Mouse (Mus musculus): ENCODE data around the gene Kcnj4. TPM values are rescaled to one million over a fixed set of nuclear protein-coding genes. Genes with fewer than 3 reads are reported as not detected.

The Kcnj4 gene
- polyA plus RNA-seq, 1 experiment from 2014 or later, result not detected

DNA sequence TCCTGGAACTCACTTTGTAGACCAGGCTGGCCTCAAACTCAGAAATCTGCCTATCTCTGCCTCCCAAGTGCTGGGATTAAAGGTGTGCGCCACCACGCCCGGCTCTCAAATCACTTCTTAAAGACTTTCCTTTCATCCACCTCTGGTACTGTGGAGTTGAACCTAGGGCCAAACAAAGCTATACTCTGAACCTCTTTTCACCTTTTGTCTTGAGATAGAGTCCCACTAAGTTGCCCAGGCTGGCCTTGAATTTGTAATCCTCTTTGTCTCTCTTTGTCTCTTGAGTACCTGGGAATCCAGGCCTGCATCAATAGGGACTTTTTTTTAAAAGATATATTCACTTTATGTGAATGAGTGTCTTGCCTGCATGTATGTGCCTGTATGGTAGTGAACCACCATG, 57.0 kb downstream of the Kcnj4 start:
- H3K4me2 ChIP-seq (ENCODE audit: low read depth, low read length), result no peak overlapping the region
- H3K9me3 ChIP-seq (replicated peaks; ENCODE audit: control insufficient read depth, low read length), result no peaks in the 10 kb centered on the region
- WGBS (ENCODE audit: insufficient replicate concordance), result 78% methylated on average over 3 of the region's 3 CpGs
- no peaks in the 10 kb centered on the region for H3K36me3 ChIP-seq (ENCODE audit: control insufficient read depth, insufficient read depth)
- no peak overlapping the region for H3K27ac ChIP-seq (ENCODE audit: low read length)
- H3K27me3 ChIP-seq (ENCODE audit: control insufficient read depth, insufficient read depth, low read depth, low read length), result no peaks in the 10 kb centered on the region
- H3K4me3 ChIP-seq (ENCODE audit: low read depth, low read length), result no peak overlapping the region
- H3K9ac ChIP-seq (ENCODE audit: low read depth, low read length), result no peak overlapping the region
- no peaks in the 10 kb centered on the region for H3K4me1 ChIP-seq (ENCODE audit: control insufficient read depth, low read depth, low read length)
- no peak for ATAC-seq (ENCODE audit: low read depth)

DNA sequence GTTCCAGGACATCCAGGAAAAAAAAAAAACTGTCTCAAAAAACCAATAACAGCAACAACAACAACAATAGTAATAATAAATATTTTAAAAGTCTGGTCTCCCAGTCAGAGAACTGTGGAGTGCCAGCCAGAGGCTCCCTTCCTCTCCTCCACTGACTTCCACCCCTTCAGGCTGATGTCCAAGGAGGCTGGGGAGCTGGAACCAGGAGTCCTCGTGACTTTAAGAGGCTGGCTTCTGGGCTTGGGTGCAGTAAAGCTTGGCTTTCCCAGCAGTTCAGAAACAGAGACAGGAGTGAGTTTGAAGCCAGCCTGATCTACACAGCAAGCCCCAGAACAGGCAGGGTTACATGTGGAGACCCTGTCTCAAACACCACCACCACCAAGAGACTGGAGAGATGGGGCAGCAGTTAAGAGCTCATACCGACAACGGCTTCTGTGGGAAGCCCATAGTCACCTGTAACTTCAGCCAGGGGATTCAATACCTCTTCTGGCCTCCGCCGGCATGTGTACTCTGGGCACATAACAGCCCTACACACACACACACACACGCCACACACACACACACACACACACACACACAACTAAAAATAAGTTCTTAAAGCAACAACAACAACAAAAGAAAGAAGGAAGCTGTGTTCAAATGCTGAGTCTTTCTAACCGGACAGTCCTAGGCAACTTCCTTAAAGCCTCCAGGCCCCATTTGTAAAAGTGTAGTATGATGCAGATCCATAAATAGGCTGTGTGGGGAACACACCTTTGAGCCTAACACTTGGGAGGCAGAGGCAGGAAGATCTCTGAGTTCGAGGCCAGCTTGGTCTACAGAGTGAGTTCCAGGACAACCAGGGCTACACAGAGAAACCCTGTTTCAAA, 59.0 kb downstream of the Kcnj4 start:
- H3K9me3 ChIP-seq (replicated peaks; ENCODE audit: control insufficient read depth, low read length), result no peaks in the 10 kb centered on the region

DNA sequence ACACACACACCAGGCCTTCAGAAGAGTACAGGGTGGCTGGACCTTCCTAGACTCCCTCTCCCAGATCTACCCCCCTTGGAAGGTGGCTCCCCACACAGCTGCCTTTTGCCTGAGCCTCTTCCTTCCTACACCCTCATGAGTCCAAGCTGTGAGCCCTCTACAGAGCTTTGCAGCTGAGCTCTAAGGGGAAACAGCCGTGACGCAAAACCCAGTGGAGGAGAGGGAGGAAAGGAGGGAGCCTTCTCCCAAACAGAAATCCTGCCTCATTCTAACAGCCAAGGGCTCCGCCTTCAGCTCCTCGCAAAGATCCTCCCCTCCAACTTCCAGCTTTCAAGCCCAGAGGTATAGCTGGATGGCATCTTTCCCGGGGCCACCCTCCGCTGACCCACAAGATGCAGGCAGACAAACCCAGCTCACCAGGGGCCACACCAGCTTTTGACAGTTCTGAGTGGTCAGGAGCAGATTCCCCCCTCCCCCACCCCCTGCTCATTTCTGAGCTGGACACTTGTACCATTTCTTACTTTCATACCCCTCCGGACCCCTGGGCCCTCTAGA, 61.1 kb downstream of the Kcnj4 start:
- peaks cover 2% of the 10 kb centered on the region for H3K4me1 ChIP-seq (ENCODE audit: control insufficient read depth, low read depth, low read length)
- H3K36me3 ChIP-seq (ENCODE audit: control insufficient read depth, insufficient read depth), result no peaks in the 10 kb centered on the region
- no peak overlapping the region for H3K27ac ChIP-seq (ENCODE audit: low read length)
- ATAC-seq (ENCODE audit: low read depth), result no peak
- no peak overlapping the region for H3K9ac ChIP-seq (ENCODE audit: low read depth, low read length)
- H3K27me3 ChIP-seq (ENCODE audit: control insufficient read depth, insufficient read depth, low read depth, low read length), result peaks cover 14% of the 10 kb centered on the region
- no peak overlapping the region for H3K4me2 ChIP-seq (ENCODE audit: low read depth, low read length)
- WGBS (ENCODE audit: insufficient replicate concordance), result 63% methylated on average over 7 of the region's 7 CpGs
- no peak overlapping the region for H3K4me3 ChIP-seq (ENCODE audit: low read depth, low read length)
- H3K9me3 ChIP-seq (replicated peaks; ENCODE audit: control insufficient read depth, low read length), result no peaks in the 10 kb centered on the region

More for the DNA sequence above, 59.0 kb downstream of the Kcnj4 start:
- Histone ChIP-seq H3K4me3 (ENCODE audit: low read depth, low read length) (no peak overlapping the region), H3K9ac (ENCODE audit: low read depth, low read length) (no peak overlapping the region), H3K27me3 (ENCODE audit: control insufficient read depth, insufficient read depth, low read depth, low read length) (peaks cover 14% of the 10 kb centered on the region), H3K4me1 (ENCODE audit: control insufficient read depth, low read depth, low read length) (peaks cover 2% of the 10 kb centered on the region; the same call in 1 of the 2 replicates), H3K27ac (ENCODE audit: low read length) (no peak overlapping the region), H3K36me3 (ENCODE audit: control insufficient read depth, insufficient read depth) (no peaks in the 10 kb centered on the region), H3K4me2 (ENCODE audit: low read depth, low read length) (no peak overlapping the region)
- ATAC-seq (ENCODE audit: low read depth), result no peak
- 44% methylated on average over 8 of the region's 8 CpGs for WGBS (ENCODE audit: insufficient replicate concordance)

DNA sequence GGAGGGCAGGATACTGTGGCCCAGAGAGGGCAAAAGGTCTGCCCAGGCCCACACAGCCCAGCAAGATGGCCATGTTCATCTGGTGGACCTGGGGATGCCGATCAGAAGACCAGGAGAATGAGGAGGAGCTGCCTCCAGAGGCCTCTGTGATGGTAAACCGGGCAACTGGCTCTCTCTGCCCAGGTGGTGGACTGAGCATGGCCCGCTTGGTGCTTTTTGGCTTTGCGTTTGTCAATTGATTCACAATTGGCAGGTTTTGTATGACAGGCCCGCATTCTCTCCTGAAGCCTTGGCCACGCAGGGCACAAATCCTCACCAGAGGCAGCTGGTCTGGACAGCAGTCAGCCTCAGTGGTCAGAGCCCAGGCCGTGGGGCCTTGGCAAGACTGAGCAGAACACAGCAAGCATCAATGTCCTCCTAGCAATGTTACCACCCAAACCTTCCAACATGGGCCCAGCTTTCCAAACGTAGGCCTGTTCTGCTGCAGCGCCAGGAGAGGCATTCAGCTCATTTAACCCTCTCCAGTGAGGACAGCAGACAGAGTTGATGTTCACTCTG, 62.0 kb downstream of the Kcnj4 start:
- Histone ChIP-seq H3K4me1 (ENCODE audit: control insufficient read depth, low read depth, low read length) (peaks cover 2% of the 10 kb centered on the region), H3K36me3 (ENCODE audit: control insufficient read depth, insufficient read depth) (no peaks in the 10 kb centered on the region), H3K4me2 (ENCODE audit: low read depth, low read length) (no peak overlapping the region), H3K27ac (ENCODE audit: low read length) (no peak overlapping the region), H3K9ac (ENCODE audit: low read depth, low read length) (no peak overlapping the region), H3K4me3 (ENCODE audit: low read depth, low read length) (no peak overlapping the region), H3K27me3 (ENCODE audit: control insufficient read depth, insufficient read depth, low read depth, low read length) (peaks cover 14% of the 10 kb centered on the region), H3K9me3 (replicated peaks; ENCODE audit: control insufficient read depth, low read length) (no peaks in the 10 kb centered on the region)
- ATAC-seq (ENCODE audit: low read depth), result no peak
- WGBS (ENCODE audit: insufficient replicate concordance), result 72% methylated on average over 9 of the region's 9 CpGs

DNA sequence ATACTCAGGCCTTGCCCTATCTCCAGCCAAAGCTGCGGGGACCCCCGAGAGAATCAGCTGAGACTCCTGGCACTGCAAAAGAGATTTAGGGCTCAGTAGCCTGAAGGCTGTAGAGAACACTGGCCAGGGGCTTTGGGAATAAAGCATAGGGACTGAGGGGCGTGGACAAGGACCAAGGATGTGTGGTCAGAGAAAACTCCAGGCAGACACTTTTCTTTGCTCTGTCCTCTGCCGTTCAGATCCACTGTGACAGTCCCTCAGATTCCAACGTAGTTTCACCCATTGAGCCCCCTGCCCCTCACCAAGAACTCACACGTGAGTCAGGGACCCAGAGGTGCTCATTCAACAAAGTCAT, 62.8 kb downstream of the Kcnj4 start:
- H3K9ac ChIP-seq (ENCODE audit: low read depth, low read length), result peak overlapping the region; percentile 73
- H3K27me3 ChIP-seq (ENCODE audit: control insufficient read depth, insufficient read depth, low read depth, low read length), result peaks cover 14% of the 10 kb centered on the region
- 17% methylated on average over 6 of the region's 6 CpGs for WGBS (ENCODE audit: insufficient replicate concordance)
- H3K27ac ChIP-seq (ENCODE audit: low read length), result no peak overlapping the region
- no peak for ATAC-seq (ENCODE audit: low read depth)
- peak overlapping the region; percentile 70 for H3K4me3 ChIP-seq (ENCODE audit: low read depth, low read length)
- no peaks in the 10 kb centered on the region for H3K9me3 ChIP-seq (replicated peaks; ENCODE audit: control insufficient read depth, low read length)
- peaks cover 2% of the 10 kb centered on the region for H3K4me1 ChIP-seq (ENCODE audit: control insufficient read depth, low read depth, low read length)
- H3K36me3 ChIP-seq (ENCODE audit: control insufficient read depth, insufficient read depth), result no peaks in the 10 kb centered on the region
- peak overlapping the region; percentile 71 for H3K4me2 ChIP-seq (ENCODE audit: low read depth, low read length)

DNA sequence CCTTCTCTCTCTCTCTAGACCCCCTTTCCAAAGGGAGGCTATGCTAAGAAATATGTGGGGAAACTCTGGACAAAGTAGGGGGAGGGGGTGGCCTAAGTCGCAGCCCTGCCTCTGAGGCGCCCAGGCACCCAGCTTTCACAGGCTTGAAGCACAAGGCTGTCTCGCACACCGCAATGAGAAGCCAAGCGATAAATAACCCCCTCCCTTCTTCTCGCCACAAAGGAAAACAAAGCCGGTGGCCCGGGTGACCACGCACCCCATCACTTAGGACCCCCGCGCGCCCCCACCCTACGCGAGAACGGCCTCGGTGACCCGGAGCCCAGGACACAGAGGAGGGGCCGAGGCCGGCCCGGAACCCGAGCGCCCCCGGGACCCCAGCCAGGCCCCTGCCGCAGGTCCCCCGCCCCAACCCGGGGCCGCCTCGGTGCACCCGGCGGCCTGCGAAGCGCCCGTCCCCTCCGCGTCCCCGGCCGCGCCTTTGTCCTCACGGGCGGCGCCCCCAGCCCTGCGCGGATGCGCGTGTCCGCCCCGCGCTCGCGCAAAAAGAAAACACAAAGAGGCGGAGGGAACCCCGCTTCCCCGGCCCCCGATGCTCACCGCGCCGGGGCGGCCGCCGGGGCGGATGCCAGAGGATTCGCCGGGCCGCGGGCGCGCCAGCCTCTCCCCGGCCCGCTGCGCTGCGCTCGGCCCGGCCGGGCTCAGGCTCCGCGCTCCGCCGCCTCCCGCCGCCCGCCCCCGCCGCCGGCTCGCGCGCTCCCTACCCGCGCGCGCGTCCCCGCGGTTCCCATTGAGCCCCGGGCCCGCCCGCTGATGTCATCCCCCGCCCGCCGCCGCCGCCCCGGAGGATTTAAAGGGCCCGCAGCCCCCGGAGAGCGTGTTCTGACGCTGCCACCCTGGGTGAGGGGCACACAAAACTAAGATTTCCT, 63.4 kb downstream of the Kcnj4 start:
- H3K4me3 ChIP-seq (ENCODE audit: low read depth, low read length), result peak overlapping the region; percentile 70
- H3K36me3 ChIP-seq (ENCODE audit: control insufficient read depth, insufficient read depth), result no peaks in the 10 kb centered on the region
- H3K9me3 ChIP-seq (replicated peaks; ENCODE audit: control insufficient read depth, low read length), result no peaks in the 10 kb centered on the region
- peaks cover 2% of the 10 kb centered on the region for H3K4me1 ChIP-seq (ENCODE audit: control insufficient read depth, low read depth, low read length)
- peak overlapping the region; percentile 73 for H3K9ac ChIP-seq (ENCODE audit: low read depth, low read length)
- ATAC-seq (ENCODE audit: low read depth), result peak; percentile 69
- under 1% methylated on average over 70 of the region's 107 CpGs for WGBS (ENCODE audit: insufficient replicate concordance)
- H3K27ac ChIP-seq (ENCODE audit: low read length), result peak overlapping the region; percentile 13; the same call in 1 of the 2 replicates
- H3K4me2 ChIP-seq (ENCODE audit: low read depth, low read length), result peak overlapping the region; percentile 71
- peaks cover 14% of the 10 kb centered on the region for H3K27me3 ChIP-seq (ENCODE audit: control insufficient read depth, insufficient read depth, low read depth, low read length)

DNA sequence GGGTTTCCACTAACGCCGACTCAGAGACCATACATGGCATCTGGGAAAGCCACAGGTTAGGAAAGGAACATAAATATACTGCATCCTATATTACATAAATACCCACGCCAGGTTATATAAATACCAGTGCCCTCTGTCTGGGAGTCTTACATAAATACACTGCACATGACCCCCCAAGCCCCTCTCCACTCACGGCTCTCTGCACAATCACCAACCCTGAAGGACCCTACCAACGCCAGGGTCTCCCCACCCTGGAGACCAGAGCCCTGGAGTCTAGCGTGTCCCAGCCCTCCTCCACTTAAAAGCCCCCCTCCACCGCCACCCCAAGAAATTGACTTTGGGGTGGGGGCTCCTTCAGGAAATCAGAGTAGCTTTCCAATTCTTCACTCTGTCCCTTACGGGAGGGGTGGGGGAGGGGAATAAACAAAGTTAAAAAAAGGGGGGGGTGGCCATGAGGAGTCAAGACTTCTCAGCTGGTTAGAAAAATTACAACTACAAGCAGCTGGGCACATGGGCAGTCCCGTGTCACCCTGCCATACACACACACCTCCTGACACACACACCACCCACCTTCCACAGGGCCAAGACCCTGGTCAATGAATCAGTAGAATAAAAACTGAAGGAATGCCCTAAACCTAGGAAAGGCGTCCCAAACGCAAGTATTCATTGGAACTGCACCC, 64.2 kb downstream of the Kcnj4 start:
- Histone ChIP-seq H3K36me3 (ENCODE audit: control insufficient read depth, insufficient read depth) (no peaks in the 10 kb centered on the region), H3K4me1 (ENCODE audit: control insufficient read depth, low read depth, low read length) (peaks cover 3% of the 10 kb centered on the region), H3K27ac (ENCODE audit: low read length) (no peak overlapping the region), H3K4me2 (ENCODE audit: low read depth, low read length) (peak overlapping the region; percentile 71), H3K4me3 (ENCODE audit: low read depth, low read length) (peak overlapping the region; percentile 70), H3K27me3 (ENCODE audit: control insufficient read depth, insufficient read depth, low read depth, low read length) (peaks cover 14% of the 10 kb centered on the region), H3K9ac (ENCODE audit: low read depth, low read length) (peak overlapping the region; percentile 73), H3K9me3 (replicated peaks; ENCODE audit: control insufficient read depth, low read length) (no peaks in the 10 kb centered on the region)
- no peak for ATAC-seq (ENCODE audit: low read depth)
- WGBS (ENCODE audit: insufficient replicate concordance), result 22% methylated on average over 11 of the region's 11 CpGs

DNA sequence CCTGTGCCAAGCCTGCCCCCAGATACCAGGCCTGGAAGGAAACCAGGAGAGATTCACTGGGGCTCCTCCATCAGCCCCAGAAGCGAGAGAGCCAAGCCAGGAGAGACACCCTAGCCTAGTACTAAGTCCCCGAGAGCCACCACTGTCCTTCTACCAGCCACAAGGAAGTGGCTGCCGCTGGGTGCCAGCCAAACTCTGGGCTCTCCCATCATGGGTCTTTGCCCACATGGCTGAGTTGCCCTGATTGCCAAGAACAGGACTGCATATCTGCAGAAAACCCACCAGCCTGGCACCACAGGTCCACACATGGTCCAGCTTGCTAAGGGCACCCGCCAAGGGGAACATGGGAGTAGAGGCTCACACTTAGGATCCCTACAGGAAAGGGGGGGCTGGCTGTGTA, 64.8 kb downstream of the Kcnj4 start:
- H3K9me3 ChIP-seq (replicated peaks; ENCODE audit: control insufficient read depth, low read length), result no peaks in the 10 kb centered on the region
- no peak overlapping the region for H3K4me2 ChIP-seq (ENCODE audit: low read depth, low read length)
- ATAC-seq (ENCODE audit: low read depth), result no peak
- H3K27ac ChIP-seq (ENCODE audit: low read length), result no peak overlapping the region
- H3K4me1 ChIP-seq (ENCODE audit: control insufficient read depth, low read depth, low read length), result peaks cover 9% of the 10 kb centered on the region
- H3K36me3 ChIP-seq (ENCODE audit: control insufficient read depth, insufficient read depth), result no peaks in the 10 kb centered on the region
- H3K4me3 ChIP-seq (ENCODE audit: low read depth, low read length), result no peak overlapping the region
- WGBS (ENCODE audit: insufficient replicate concordance), result 41% methylated on average over 4 of the region's 4 CpGs
- peaks cover 14% of the 10 kb centered on the region for H3K27me3 ChIP-seq (ENCODE audit: control insufficient read depth, insufficient read depth, low read depth, low read length)
- no peak overlapping the region for H3K9ac ChIP-seq (ENCODE audit: low read depth, low read length)
